Mouse (Mus musculus) liver, embryonic 14.5 days (tissue): ENCODE results near the gene Efs.

Experiments
- CTCF ChIP-seq: IDR thresholded peaks from 2 replicates; pipeline ENCODE4 v1.5.1; 2016; ENCODE audit warnings: antibody characterized with exemption, low read depth, control low read depth
- EP300 ChIP-seq: IDR thresholded peaks from 2 replicates; pipeline ENCODE4 v1.6.1; 2016; ENCODE audit warnings: antibody characterized with exemption, low read depth

- TF ChIP-seq EP300, result no peak
- TF ChIP-seq CTCF, result no peak
Observed at GRCm38 (mm10) chr14:54870861-54871260, 55.1 kb downstream of the Efs start, which contains the start of gene Homez.
